Mouse (Mus musculus): ENCODE results near the gene Ndc1.

DNA sequence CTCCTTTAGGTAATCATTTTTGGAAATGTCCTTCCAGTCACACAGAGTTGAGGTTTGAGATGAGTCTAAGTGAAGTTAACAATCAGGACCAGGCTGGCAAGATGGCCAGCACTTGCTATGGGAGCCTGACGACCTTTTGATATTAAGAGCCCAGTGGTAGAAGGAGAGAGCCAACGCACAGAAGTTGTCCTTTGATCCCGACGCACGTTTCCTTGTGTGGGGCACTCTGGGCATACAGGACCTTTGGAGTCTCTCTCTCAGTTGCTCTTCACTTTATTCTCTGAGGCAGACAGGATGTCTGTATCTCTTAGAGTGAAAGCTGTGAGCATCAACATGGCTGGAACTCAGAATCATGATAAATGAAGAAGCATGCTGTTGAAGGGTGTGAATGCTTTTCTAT lies 30.1 kb upstream of the Ndc1 start:
- no peak for TF ChIP-seq CTCF (IDR thresholded peaks at IDR 0.05)
- TF ChIP-seq POLR2A (IDR thresholded peaks at IDR 0.05; ENCODE audit: insufficient read depth, low read depth, low read length): no peak
- TF ChIP-seq EP300 (IDR thresholded peaks at IDR 0.05; ENCODE audit: insufficient read depth, low read depth, low read length): no peak

All from heart, adult 2 months (tissue).